Comparison of ENCODE assay signal across 8 mouse cellular contexts in the genomic region with DNA sequence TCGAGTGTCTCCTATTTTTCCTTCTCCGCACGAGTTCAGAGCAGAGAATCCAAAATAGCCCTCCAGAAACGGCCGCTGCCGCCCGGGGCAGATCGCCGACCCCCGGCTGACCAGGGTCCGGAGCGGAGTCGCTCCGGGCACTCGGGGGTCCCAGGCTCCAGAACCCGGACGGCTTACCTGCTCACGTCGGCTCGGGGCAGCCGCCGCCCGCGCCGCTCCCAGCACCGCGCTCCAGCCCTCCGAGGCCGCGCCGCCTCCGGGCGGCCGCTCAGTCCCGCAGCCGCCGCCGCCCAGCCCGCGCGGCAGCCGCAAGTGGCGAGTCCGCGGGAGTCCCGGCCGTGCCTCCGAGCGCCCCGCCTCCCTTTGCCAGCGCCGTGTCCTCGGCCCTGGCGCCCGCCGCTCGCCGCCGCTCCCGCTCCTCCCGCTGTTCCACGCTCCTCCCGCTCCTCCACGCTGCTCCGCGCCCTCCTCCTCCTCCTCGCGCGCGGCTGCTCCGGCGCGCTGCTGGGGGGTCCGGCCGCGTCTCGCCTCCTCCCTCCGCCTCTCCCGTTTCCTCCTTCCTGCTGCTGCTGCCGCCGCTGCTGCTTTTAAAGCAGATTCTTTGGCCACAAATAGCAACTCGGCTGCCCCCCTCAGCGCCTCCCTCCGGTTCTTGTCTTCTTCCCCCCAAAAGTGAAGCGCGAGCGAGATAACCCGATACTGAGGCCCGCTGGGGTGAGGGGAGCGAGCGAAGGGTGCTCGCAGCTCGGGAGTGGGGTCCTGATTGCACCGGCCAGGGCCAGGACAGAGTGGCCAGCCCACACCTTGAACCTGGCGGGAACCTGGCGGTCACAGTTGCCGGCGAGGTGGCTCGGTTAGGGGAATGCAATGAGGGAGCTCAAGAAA.
DNase-seq lines count a peak whose midpoint lies in the region; ATAC-seq and TF ChIP-seq lines count a peak whose summit lies in the region.

No protein-coding gene starts in this region.

- peaks cover 13% of the 10 kb centered on the region for H3K4me1 ChIP-seq in E14TG2a.4 (replicated peaks; ENCODE audit: low read depth, low read length)
- peaks cover 2% of the 10 kb centered on the region; the same call in 1 of the 2 replicates for H3K4me1 ChIP-seq in forebrain, embryonic 16.5 days (replicated peaks; ENCODE audit: control insufficient read depth, insufficient read depth, low read length)
- no peaks in the 10 kb centered on the region for H3K4me1 ChIP-seq in liver, embryonic 13.5 days (replicated peaks)
- peaks cover 30% of the 10 kb centered on the region for H3K4me1 ChIP-seq in neural tube, embryonic 13.5 days (replicated peaks)

- WGBS in forebrain, embryonic 16.5 days = under 1% methylated on average over 81 of the region's 99 CpGs
- under 1% methylated on average over 85 of the region's 99 CpGs for WGBS in liver, embryonic 13.5 days (ENCODE audit: insufficient replicate concordance)
- WGBS in neural tube, embryonic 13.5 days = under 1% methylated on average over 74 of the region's 99 CpGs

- DNase-seq in cerebellum, adult 11 months = peak; percentile 85
- DNase-seq in heart, postnatal 10 days = peak; percentile 72
- peak; percentile 80 to 85 for DNase-seq in kidney, postnatal 36 days
- DNase-seq in liver, embryonic 13.5 days = no peak
- DNase-seq in urinary bladder, postnatal 25 days (ENCODE audit: low spot score) = peak; percentile 49

- intact Hi-C loops in heart, postnatal 10 days (cut with DNase I) = loop anchor here (5.0 kb wide), 1 partner anchor 1382 kb away; no protein-coding TSS in a partner anchor

- peak; percentile 85 for ATAC-seq in forebrain, embryonic 16.5 days
- ATAC-seq in liver, embryonic 13.5 days (ENCODE audit: low read depth) = peak; percentile 59
- ATAC-seq in neural tube, embryonic 13.5 days (ENCODE audit: low read depth) = peak; percentile 88

- no peaks in the 10 kb centered on the region for H3K9me3 ChIP-seq in E14TG2a.4 (ENCODE audit: low read length)
- no peaks in the 10 kb centered on the region for H3K9me3 ChIP-seq in forebrain, embryonic 16.5 days (ENCODE audit: control insufficient read depth, low read length)
- no peaks in the 10 kb centered on the region for H3K9me3 ChIP-seq in liver, embryonic 13.5 days (replicated peaks)
- H3K9me3 ChIP-seq in neural tube, embryonic 13.5 days = no peaks in the 10 kb centered on the region

- H3K27me3 ChIP-seq in E14TG2a.4 (ENCODE audit: insufficient read depth, low read length) = peaks cover 34% of the 10 kb centered on the region
- no peaks in the 10 kb centered on the region for H3K27me3 ChIP-seq in forebrain, embryonic 16.5 days (replicated peaks; ENCODE audit: control insufficient read depth, insufficient read depth, low read length)
- peaks cover 44% of the 10 kb centered on the region for H3K27me3 ChIP-seq in liver, embryonic 13.5 days
- H3K27me3 ChIP-seq in neural tube, embryonic 13.5 days = no peaks in the 10 kb centered on the region

- peak overlapping the region; percentile 98 for H3K9ac ChIP-seq in forebrain, embryonic 16.5 days (replicated peaks; ENCODE audit: low read depth, low read length)
- H3K9ac ChIP-seq in liver, embryonic 13.5 days = peak overlapping the region; percentile 62
- H3K9ac ChIP-seq in neural tube, embryonic 13.5 days = peak overlapping the region; percentile 95

- peak overlapping the region; percentile 88 for H3K4me2 ChIP-seq in forebrain, embryonic 16.5 days (ENCODE audit: low read length)
- peak overlapping the region; percentile 65 for H3K4me2 ChIP-seq in liver, embryonic 13.5 days
- H3K4me2 ChIP-seq in neural tube, embryonic 13.5 days = peak overlapping the region; percentile 78

- H3K36me3 ChIP-seq in E14TG2a.4 (ENCODE audit: insufficient read depth, low read length) = no peaks in the 10 kb centered on the region
- no peaks in the 10 kb centered on the region for H3K36me3 ChIP-seq in forebrain, embryonic 16.5 days (ENCODE audit: control insufficient read depth, insufficient read depth)
- H3K36me3 ChIP-seq in liver, embryonic 13.5 days = no peaks in the 10 kb centered on the region
- H3K36me3 ChIP-seq in neural tube, embryonic 13.5 days = no peaks in the 10 kb centered on the region

- H3K27ac ChIP-seq in forebrain, embryonic 16.5 days (ENCODE audit: low read length) = peak overlapping the region; percentile 98
- peak overlapping the region; percentile 47 for H3K27ac ChIP-seq in liver, embryonic 13.5 days
- H3K27ac ChIP-seq in neural tube, embryonic 13.5 days (replicated peaks) = peak overlapping the region; percentile 99

- peak overlapping the region; percentile 81 for H3K4me3 ChIP-seq in E14TG2a.4 (replicated peaks; ENCODE audit: low read length)
- H3K4me3 ChIP-seq in forebrain, embryonic 16.5 days (replicated peaks; ENCODE audit: low read length) = peak overlapping the region; percentile 83
- H3K4me3 ChIP-seq in liver, embryonic 13.5 days (replicated peaks) = peak overlapping the region; percentile 60
- peak overlapping the region; percentile 81 for H3K4me3 ChIP-seq in neural tube, embryonic 13.5 days

- TF ChIP-seq CTCF in E14TG2a.4 (conservative IDR thresholded peaks at IDR 0.05; ENCODE audit: low read length) = no peak

Comparison
In these comparisons a context has a peak if more than half of its experiments do, and no peak if none do; other contexts are left out.
1. H3K27ac ChIP-seq: peak in every context shown above with its lines; median percentile 99 in neural tube, embryonic 13.5 days; 98 in forebrain, embryonic 16.5 days; 47 in liver, embryonic 13.5 days.